Mouse (Mus musculus) CH12.LX (cell line): ENCODE measurements around the gene St6gal1.

Experiments used
- CTCF ChIP-seq, 2 experiments: IDR thresholded peaks in 1 of 2; conservative IDR thresholded peaks in 1 of 2; 2 replicates each; pipeline ENCODE4 v1.5.1; 2011 to 2012; ENCODE audit warnings: low read depth in 2 of 2, low read length in 2 of 2, improper control_type of control experiment in 1 of 2, inconsistent platforms in 1 of 2, mild to moderate bottlenecking in 1 of 2, moderate library complexity in 1 of 2
- E2F4 ChIP-seq: IDR thresholded peaks from 2 replicates; pipeline ENCODE4 v1.6.1; 2011; ENCODE audit warnings: low read depth, low read length, improper control_type of control experiment; ENCODE audit not compliant: insufficient replicate concordance
- EP300 ChIP-seq: IDR thresholded peaks from 2 replicates; pipeline ENCODE4 v1.6.1; 2011; ENCODE audit warnings: low read length, improper control_type of control experiment
- MAX ChIP-seq: IDR thresholded peaks from 2 replicates; pipeline ENCODE4 v1.6.1; 2011; ENCODE audit warnings: low read length, improper control_type of control experiment
- POLR2A ChIP-seq: IDR thresholded peaks from 2 replicates; pipeline ENCODE4 v1.6.1; 2011; ENCODE audit warnings: low read depth, mild to moderate bottlenecking, improper control_type of control experiment, low read length
- TCF12 ChIP-seq: IDR thresholded peaks from 2 replicates; pipeline ENCODE4 v1.6.1; 2014; ENCODE audit warnings: low read depth, mild to moderate bottlenecking, inconsistent platforms, low read length, improper control_type of control experiment
- USF2 ChIP-seq: conservative IDR thresholded peaks from 2 replicates; pipeline ENCODE4 v1.6.1; 2011; ENCODE audit warnings: low read depth, low read length, improper control_type of control experiment

- no peak for TF ChIP-seq USF2
- peak; percentile 51; the same call in 1 of the 2 replicates for TF ChIP-seq TCF12
- TF ChIP-seq POLR2A, result no peak; the same call in 1 of the 2 replicates
- peak; percentile 61 for TF ChIP-seq EP300
- TF ChIP-seq MAX, result no peak; the same call in 1 of the 2 replicates
- TF ChIP-seq E2F4, result no peak
- TF ChIP-seq CTCF (conservative IDR thresholded peaks at IDR 0.05 in 1 of 2, IDR thresholded peaks at IDR 0.05 in 1 of 2; ENCODE audit: low read depth in 2 of 2, low read length in 2 of 2), result no peak
Observed at GRCm38 (mm10) chr16:23287312-23288040, 62.9 kb downstream of the St6gal1 start.
